Mouse (Mus musculus) heart, adult 18-20 months (tissue): ENCODE results near the gene Slc16a9. TPM values are rescaled to one million over a fixed set of nuclear protein-coding genes. Genes with fewer than 3 reads are reported as not detected.

ENCODE experiments used
- DNase-seq, 2 experiments: peaks; one replicate each; pipeline ENCODE4 v3.0.0; 2021 to 2022; ENCODE audit warnings: mixed read lengths in 1 of 2
- total RNA-seq, 2 experiments: library from RNA; stranded (reverse); gene quantifications; 2 replicates each; pipeline ENCODE4 v1.2.3; 2021

The Slc16a9 gene
- total RNA-seq, 2 experiments from 2014 or later, result 3.2 TPM

- DNase-seq, result no peak
Measured at GRCm38 (mm10) chr10:70301190-70301589, 56.3 kb downstream of the Slc16a9 start.

- DNase-seq, result no peak
Measured at GRCm38 (mm10) chr10:70303203-70303602, 58.3 kb downstream of the Slc16a9 start.

GRCm38 (mm10) chr10:70305683-70306082 lies 60.8 kb downstream of the Slc16a9 start:
- no peak for DNase-seq

GRCm38 (mm10) chr10:70309416-70309815 lies 64.5 kb downstream of the Slc16a9 start:
- no peak for DNase-seq

- no peak for DNase-seq
Measured at GRCm38 (mm10) chr10:70310646-70311045, 65.7 kb downstream of the Slc16a9 start.

GRCm38 (mm10) chr10:70315895-70316294 lies 71.0 kb downstream of the Slc16a9 start:
- no peak for DNase-seq

- DNase-seq, result no peak
Measured at GRCm38 (mm10) chr10:70316856-70317255, 72.0 kb downstream of the Slc16a9 start.

GRCm38 (mm10) chr10:70317394-70317965 lies 72.6 kb downstream of the Slc16a9 start:
- no peak for DNase-seq

- DNase-seq, result peak; percentile 41 to 81
Measured at GRCm38 (mm10) chr10:70318630-70319029, 73.7 kb downstream of the Slc16a9 start.

- DNase-seq, result no peak
Measured at GRCm38 (mm10) chr10:70325518-70325917, 80.6 kb downstream of the Slc16a9 start.

GRCm38 (mm10) chr10:70327331-70327730 lies 82.4 kb downstream of the Slc16a9 start:
- DNase-seq, result no peak

GRCm38 (mm10) chr10:70328139-70328538 lies 83.2 kb downstream of the Slc16a9 start:
- no peak for DNase-seq

Other genes with a start within 250 kb of the Slc16a9 start
- 10 to 100 TPM; 27.9 to 28.6 TPM for gene Ccdc6, start 148.0 kb upstream of the Slc16a9 start, total RNA-seq
- 1 to 10 TPM; 4.0 TPM for gene Mrln, start 40.4 kb upstream of the Slc16a9 start, total RNA-seq
- gene Fam13c, start 195.4 kb downstream of the Slc16a9 start, total RNA-seq, result 1 to 10 TPM; 3.9 to 5.3 TPM